Comparison of ENCODE assay signal across 20 mouse cellular contexts in genomic region chr9:48688859-48689717, GRCm38 (mm10).
A peak's percentile ranks its signal among the peaks of the same experiment; 100 is the strongest.
DNase-seq lines count a peak whose midpoint lies in the region; ATAC-seq and TF ChIP-seq lines count a peak whose summit lies in the region.
"Had no signal": no experiment of that assay in that cellular context is flagged by ENCODE, and none has a peak within 500 bp of the region (broad histone marks: within the 10 kb centered on the region; RNA-seq: fewer than 3 reads in every experiment).

No protein-coding gene starts in this region.

- 44% methylated on average over 6 of the region's 6 CpGs for WGBS in heart, embryonic 12.5 days
- 49% methylated on average over 6 of the region's 6 CpGs for WGBS in liver, postnatal 0 days (ENCODE audit: insufficient replicate concordance)

- H3K79me2 ChIP-seq in MEL (ENCODE audit: control insufficient read depth, insufficient read depth, low read length, poor library complexity) = no peaks in the 10 kb centered on the region

- ATAC-seq in heart, embryonic 12.5 days (ENCODE audit: insufficient number of reproducible peaks, low FRiP score) = peak; percentile 23
- peak; percentile 61; the same call in 1 of the 2 replicates for ATAC-seq in erythroblast, adult 5-6 weeks (replicated peaks; ENCODE audit: low FRiP score, poor library complexity, severe bottlenecking)
- peak; percentile 87 for ATAC-seq in liver, postnatal 0 days
- ATAC-seq: hindbrain, embryonic 16.5 days had no signal

- no peak for TF ChIP-seq RAD21 in MEL (IDR thresholded peaks at IDR 0.05; ENCODE audit: low read depth, low read length)

- H3K4me3 ChIP-seq in heart, embryonic 12.5 days = no peak overlapping the region
- no peak overlapping the region for H3K4me3 ChIP-seq in MEL (ENCODE audit: control insufficient read depth in 1 of 2, insufficient read depth in 1 of 2, low read depth in 2 of 2, low read length in 2 of 2)
- H3K4me3 ChIP-seq in liver, postnatal 0 days (ENCODE audit: low read depth, low read length) = no peak overlapping the region
- H3K4me3 ChIP-seq: left cerebral cortex, adult 2 months; limb, embryonic 12.5 days; midbrain, embryonic 12.5 days; myocyte had no signal

- no peaks in the 10 kb centered on the region for H3K9me3 ChIP-seq in heart, embryonic 12.5 days (replicated peaks)
- no peaks in the 10 kb centered on the region for H3K9me3 ChIP-seq in MEL (replicated peaks; ENCODE audit: insufficient read depth, low read length)
- no peaks in the 10 kb centered on the region for H3K9me3 ChIP-seq in liver, postnatal 0 days (ENCODE audit: low read length)
- H3K9me3 ChIP-seq: limb, embryonic 12.5 days; midbrain, embryonic 12.5 days had no signal

- no peak overlapping the region for H3K27ac ChIP-seq in heart, embryonic 12.5 days (ENCODE audit: poor library complexity, severe bottlenecking)
- no peak overlapping the region for H3K27ac ChIP-seq in MEL (ENCODE audit: control insufficient read depth, low read depth, low read length)
- peak overlapping the region; percentile 59 for H3K27ac ChIP-seq in liver, postnatal 0 days (ENCODE audit: low read depth)
- H3K27ac ChIP-seq: left cerebral cortex, adult 2 months; limb, embryonic 12.5 days; midbrain, embryonic 12.5 days had no signal

- H3K4me1 ChIP-seq in heart, embryonic 12.5 days (replicated peaks) = peaks cover 12% of the 10 kb centered on the region
- peaks cover 3 to 14% of the 10 kb centered on the region in 2 experiments; a peak in 3 of 4 replicates for H3K4me1 ChIP-seq in MEL (ENCODE audit: control insufficient read depth in 1 of 2, insufficient read depth in 2 of 2, low read length in 2 of 2)
- peaks cover 6% of the 10 kb centered on the region for H3K4me1 ChIP-seq in liver, postnatal 0 days (ENCODE audit: insufficient read depth)

- TF ChIP-seq CTCF in MEL (IDR thresholded peaks at IDR 0.05 in 2 of 3, conservative IDR thresholded peaks at IDR 0.05 in 1 of 3; ENCODE audit: control insufficient read depth in 1 of 3, insufficient read depth in 1 of 3, low read depth in 2 of 3, low read length in 3 of 3, poor library complexity in 1 of 3, severe bottlenecking in 1 of 3) = no peak
- TF ChIP-seq CTCF in liver, postnatal 0 days (IDR thresholded peaks at IDR 0.05; ENCODE audit: low read depth) = no peak

- 0 out of 4 replicates have a peak, but pooled peaks of 1 of the 2 experiments have one; percentile 4 for TF ChIP-seq EP300 in MEL (IDR thresholded peaks at IDR 0.05; ENCODE audit: low read depth in 1 of 2, low read length in 2 of 2)
- peak; percentile 68; the same call in 1 of the 2 replicates for TF ChIP-seq EP300 in liver, postnatal 0 days (IDR thresholded peaks at IDR 0.05; ENCODE audit: low read depth)

- peaks cover 4% of the 10 kb centered on the region; the same call in 1 of the 2 replicates for H3K27me3 ChIP-seq in heart, embryonic 12.5 days (replicated peaks)
- H3K27me3 ChIP-seq in MEL (ENCODE audit: control insufficient read depth in 1 of 2, insufficient read depth in 2 of 2, low read length in 2 of 2) = peaks cover 0 to 2% of the 10 kb centered on the region in 2 experiments; a peak in 1 of 4 replicates
- no peaks in the 10 kb centered on the region for H3K27me3 ChIP-seq in liver, postnatal 0 days (ENCODE audit: insufficient read depth, low read length)
- H3K27me3 ChIP-seq: midbrain, embryonic 12.5 days had no signal

- no peak overlapping the region for H3K4me2 ChIP-seq in heart, embryonic 12.5 days
- peak overlapping the region; percentile 35; the same call in 1 of the 2 replicates for H3K4me2 ChIP-seq in liver, postnatal 0 days (ENCODE audit: low read depth, low read length)
- H3K4me2 ChIP-seq: limb, embryonic 12.5 days; midbrain, embryonic 12.5 days had no signal

- no peak for TF ChIP-seq POLR2A in MEL (IDR thresholded peaks at IDR 0.05; ENCODE audit: control insufficient read depth in 1 of 2, insufficient read depth in 1 of 2, low read depth in 1 of 2, low read length in 2 of 2, poor library complexity in 1 of 2)

- no peaks in the 10 kb centered on the region for H3K36me3 ChIP-seq in heart, embryonic 12.5 days
- H3K36me3 ChIP-seq in MEL (ENCODE audit: control insufficient read depth in 1 of 2, insufficient read depth in 2 of 2, low read length in 2 of 2) = no peaks in the 10 kb centered on the region
- H3K36me3 ChIP-seq in liver, postnatal 0 days (replicated peaks; ENCODE audit: insufficient read depth, low read length) = no peaks in the 10 kb centered on the region
- H3K36me3 ChIP-seq: limb, embryonic 12.5 days; midbrain, embryonic 12.5 days had no signal

- no peak for DNase-seq in heart, adult 9 months (ENCODE audit: low spot score in 2 of 2)
- DNase-seq in MEL (ENCODE audit: low read depth, low spot score) = peak; percentile 63
- peak; percentile 49 for DNase-seq in liver, postnatal 0 days
- no peak for DNase-seq in adrenal gland, adult 18-20 months (ENCODE audit: low spot score in 2 of 2)
- no peak for DNase-seq in embryo, embryonic 10.5 days (ENCODE audit: low spot score)
- DNase-seq: adrenal gland, adult 8-10 months; B cell, adult 2 months; cerebellum, adult 9-11 months; heart, postnatal 10 days; kidney, adult 9 months; lung, postnatal 10 days; retina, postnatal 1 day; thymus, postnatal 36 days had no signal

- no peak overlapping the region for H3K9ac ChIP-seq in heart, embryonic 12.5 days
- no peak overlapping the region for H3K9ac ChIP-seq in MEL (ENCODE audit: control insufficient read depth, low read depth, low read length, poor library complexity, severe bottlenecking)
- no peak overlapping the region for H3K9ac ChIP-seq in liver, postnatal 0 days (replicated peaks)
- H3K9ac ChIP-seq: limb, embryonic 12.5 days; midbrain, embryonic 12.5 days had no signal

TF ChIP-seq in MEL, 35 proteins besides CTCF, POLR2A, EP300 and RAD21:
- TF ChIP-seq MAFK (IDR thresholded peaks at IDR 0.05; ENCODE audit: borderline replicate concordance, low read depth, low read length) (no peak), SMC3 (IDR thresholded peaks at IDR 0.05; ENCODE audit: low read depth, low read length) (peak; percentile 41)

Comparison
In these comparisons a context has a peak if more than half of its experiments do, and no peak if none do; other contexts are left out.
1. ATAC-seq: peak in every context shown above with its lines; median percentile 87 in liver, postnatal 0 days; 61 in erythroblast, adult 5-6 weeks; 23 in heart, embryonic 12.5 days.
2. DNase-seq: peak in MEL (single experiment) and liver, postnatal 0 days (single experiment); none in heart, adult 9 months (0 of 2), adrenal gland, adult 18-20 months (0 of 2) and embryo, embryonic 10.5 days (single experiment).